Mouse (Mus musculus): Measurements from ENCODE around the gene Agap3.

The Agap3 gene

DNA sequence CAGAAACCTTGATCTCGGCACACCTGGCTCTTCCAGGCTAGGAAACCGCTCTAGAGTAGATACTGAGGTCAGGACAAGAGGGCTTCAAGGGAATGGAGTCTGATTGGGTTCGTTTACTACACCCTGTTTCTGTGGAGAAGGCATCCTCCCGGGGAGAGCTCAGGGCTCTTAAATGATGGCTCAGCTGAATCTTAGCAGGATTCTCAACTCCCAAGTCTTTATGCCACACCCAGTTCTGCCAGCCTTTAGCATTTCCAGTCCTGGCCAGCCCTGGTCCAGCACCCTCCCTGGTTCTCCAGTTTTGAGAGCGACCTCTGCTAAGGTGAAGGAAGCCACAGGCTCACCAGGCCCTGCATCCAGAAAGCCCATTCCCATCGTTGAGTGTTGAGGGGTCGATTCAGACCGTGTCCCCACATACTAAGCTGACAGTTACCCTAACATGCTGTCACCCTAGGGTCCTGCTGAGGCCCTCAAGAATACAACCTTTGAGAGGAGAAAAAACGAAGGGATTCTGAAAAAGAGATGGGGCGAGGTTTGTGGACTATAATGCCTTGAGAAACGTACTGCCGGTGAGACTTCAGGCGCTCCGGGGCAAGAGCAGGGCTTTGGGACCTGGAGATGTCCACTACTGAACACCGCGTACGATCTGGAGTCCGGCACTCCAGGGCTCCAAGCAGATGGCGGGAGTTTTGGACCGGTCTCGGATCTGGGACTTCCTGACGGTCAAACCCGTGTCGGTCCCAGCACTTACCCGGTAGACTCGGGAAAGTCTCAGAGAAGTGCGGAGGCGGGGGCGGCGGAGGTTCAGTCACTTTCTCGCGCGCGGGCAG, 73.6 kb downstream of the Agap3 start:
- no peak for DNase-seq

DNA sequence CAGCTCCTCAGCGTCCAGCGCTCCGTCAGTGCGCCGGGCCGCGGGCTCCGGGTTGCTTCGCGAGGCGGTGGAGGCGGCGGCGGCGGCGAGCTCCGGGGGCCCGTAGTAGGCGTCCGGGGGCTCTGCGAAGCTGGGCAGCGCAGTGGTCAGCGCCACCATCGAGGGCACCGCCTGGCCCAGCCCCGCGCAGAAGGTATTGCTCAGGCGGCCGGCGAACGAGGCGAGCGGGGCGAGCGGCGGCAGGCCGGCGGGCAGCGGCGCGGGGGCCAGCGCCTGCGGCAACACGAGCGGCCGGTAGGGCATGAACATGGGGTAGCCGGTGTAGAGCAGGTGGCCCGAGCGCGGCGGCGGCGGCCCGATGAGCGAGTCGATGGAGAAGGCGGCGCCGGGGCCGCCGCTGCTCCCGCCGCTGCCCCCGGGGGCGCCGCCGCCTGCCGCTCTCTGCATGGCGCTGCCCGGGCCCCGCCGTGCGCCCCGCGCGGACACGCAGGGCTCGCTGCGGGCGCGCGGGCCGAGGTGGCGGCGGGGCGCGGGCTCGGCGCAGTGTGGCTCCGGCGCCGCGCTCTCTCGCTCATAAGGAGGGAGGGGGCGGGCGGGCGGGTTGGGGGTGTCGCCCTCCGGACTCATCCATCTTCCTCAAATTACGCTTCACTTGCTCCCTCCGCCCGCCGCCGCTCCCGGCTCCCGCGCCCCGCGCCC, 74.4 kb downstream of the Agap3 start:
- no peak for DNase-seq

DNA sequence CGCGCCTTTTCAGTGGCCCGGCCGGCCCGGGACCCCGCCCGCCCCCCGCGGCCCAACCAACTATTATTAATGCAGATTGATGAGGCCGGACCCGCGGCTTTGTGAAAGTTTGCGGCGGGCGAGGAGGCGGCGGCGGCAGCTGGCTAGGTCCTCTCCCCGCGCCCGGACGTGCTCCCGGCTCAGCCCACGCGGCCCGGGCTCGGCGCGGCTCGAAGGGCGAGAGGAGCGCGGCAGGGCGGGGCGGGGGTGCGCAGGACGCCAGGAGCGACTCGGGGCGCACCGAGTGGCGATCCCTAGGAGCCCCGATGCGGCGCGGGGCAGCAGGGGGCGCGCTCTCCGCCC, 74.9 kb downstream of the Agap3 start, which contains the start of gene Gbx1:
TSS of gene Gbx1 (minus strand) at position 314 of the 342 bp plus-strand sequence.
- no peak for DNase-seq

DNA sequence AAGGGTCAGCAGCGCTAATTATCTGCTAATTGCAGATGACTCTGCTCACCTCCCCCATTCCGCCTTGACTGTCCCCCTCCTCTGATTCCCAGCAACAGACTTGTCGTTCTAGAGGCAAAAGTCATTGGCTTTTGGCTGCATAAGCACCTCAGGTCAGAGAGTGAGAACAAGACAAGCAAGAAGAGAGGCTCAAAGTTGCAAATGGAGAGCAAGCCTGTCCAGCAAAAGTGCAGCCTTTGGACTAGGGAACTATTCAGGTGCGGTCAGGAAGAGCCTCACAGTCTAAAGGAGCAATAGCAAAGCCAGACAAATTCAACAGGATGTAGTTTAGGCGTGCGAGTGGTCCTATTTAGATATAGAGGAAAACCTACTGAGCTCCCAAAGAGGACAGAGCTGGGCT, 75.8 kb downstream of the Agap3 start:
- no peak for DNase-seq

DNA sequence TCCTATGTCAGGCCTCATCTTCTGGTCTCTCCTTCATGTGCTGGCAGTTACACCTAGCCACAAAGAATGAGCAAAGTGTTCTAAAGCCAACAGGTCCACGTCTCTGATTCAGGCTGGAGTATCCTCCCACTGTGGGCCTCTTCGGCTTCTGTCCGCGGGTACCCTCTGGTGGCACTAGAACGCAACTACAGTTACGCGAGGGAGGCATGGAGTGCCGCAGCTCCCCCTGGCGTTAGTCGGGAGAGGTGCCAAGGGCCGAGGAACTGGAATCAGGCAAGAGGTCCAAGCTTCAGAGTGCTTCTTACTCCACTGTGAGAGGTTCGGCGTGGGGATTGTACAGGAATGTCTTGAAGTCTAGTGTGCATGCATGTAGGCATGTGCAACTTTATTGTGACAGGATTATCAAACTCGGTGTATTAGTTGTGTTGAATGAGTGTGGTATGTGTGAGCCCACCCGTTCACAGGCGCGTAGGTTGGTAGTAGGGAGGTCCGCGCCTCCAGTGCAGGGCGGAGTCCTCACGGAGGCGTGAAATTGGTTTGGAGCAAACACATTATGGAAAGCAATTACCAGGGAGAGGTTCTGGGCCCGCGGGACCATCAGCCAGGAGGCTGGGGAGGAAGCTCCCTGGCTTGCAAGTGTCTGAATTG, 78.2 kb downstream of the Agap3 start:
- DNase-seq, result peak; percentile 89 to 95

DNA sequence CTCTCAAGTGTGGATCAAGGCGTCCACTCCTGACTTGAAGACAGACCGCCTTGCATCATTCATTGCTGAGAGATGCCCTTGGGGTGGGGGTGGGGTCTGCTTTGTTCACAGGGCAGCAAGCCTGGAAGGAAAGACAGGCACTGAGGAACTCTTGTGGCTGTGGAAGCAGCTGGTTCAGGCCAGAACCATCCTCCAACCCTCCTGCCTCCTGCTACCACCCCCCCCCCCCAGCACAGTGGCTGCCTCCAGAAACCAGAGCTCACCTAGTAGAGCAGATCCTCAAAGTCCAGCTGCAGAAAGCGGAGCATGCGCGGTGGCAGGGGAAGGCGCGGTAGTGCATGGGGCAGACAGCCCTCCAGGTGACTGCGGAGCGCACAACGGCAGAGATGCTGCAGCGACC, 81.4 kb downstream of the Agap3 start:
- DNase-seq, result no peak

DNA sequence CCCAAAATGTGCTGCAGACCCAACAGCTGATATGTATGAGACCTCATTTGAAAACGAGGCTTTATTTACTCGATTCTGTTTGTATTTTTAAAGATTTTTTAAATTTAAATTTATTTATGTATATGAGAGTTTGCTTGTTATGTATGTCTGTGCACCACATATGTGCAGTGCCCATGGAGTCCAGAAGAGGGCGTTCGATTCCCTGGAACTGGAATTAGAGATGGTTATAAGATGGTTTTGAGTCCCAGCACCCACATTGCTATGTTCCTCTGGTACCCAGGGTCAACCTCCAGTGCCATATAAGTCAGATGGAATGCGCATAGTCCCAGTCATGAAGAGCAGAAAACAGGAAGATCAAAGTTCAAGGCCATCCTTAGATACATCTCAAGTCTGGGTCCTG, 82.3 kb downstream of the Agap3 start:
- peak in 1 of 2 experiments; percentile 22 for DNase-seq

DNA sequence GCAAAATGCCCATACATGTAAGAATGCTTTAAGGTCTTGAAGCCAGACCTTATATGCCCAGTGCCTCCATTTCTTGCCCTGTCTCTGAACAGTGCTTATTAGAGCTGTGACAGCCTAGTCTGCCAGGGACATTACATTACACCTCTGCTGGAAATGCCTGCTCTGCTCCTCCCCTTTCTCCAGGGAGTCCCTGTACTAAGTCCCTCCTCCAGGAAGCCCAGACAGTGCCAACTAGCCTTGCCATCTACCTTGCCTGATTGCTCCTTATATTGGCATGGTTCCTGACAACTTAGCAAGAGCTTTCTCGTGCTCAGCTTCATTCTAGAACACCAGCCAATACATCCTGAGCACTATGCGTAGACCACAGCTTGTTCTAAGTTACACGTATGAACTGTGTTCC, 83.8 kb downstream of the Agap3 start:
- no peak for DNase-seq

DNA sequence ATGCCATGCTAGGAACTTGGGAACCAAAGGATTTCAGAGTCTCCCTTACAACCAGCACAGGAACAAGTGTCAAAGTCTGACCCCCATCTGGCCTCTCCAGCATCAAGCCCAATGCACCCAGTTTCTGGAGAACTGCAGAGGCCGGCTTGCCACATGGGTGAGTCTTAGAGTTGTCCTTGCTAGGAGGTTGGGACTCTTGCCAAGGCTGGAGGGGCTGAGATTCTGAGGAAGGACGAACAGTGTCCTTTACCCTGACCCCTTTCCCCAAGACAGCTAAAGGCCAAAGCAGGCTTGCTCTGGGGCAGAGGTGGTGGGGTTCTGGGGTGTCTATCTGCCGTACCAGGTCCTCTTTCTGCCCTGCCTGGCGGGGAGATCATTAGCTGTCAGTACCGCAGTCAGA, 84.5 kb downstream of the Agap3 start:
- no peak for DNase-seq

DNA sequence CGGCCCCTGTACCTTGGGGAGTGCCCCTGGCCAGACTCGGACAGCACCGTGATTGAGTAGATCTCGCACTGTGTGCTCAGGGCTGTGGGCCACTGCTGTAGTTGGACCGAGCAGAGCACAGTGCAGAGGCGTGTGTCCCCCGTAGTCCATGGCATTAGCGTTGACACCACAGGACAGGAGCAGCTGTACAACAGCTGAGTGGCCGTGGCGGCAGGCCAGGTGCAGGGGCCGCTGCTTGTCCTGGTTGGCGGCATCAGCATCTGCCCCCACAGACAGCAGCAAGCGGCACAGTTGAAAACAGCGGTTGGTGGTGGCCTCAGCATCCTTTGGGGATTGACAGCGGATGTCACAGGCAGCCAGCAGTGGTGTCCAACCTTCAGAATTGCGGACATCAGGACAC, 85.6 kb downstream of the Agap3 start:
- no peak for DNase-seq

DNA sequence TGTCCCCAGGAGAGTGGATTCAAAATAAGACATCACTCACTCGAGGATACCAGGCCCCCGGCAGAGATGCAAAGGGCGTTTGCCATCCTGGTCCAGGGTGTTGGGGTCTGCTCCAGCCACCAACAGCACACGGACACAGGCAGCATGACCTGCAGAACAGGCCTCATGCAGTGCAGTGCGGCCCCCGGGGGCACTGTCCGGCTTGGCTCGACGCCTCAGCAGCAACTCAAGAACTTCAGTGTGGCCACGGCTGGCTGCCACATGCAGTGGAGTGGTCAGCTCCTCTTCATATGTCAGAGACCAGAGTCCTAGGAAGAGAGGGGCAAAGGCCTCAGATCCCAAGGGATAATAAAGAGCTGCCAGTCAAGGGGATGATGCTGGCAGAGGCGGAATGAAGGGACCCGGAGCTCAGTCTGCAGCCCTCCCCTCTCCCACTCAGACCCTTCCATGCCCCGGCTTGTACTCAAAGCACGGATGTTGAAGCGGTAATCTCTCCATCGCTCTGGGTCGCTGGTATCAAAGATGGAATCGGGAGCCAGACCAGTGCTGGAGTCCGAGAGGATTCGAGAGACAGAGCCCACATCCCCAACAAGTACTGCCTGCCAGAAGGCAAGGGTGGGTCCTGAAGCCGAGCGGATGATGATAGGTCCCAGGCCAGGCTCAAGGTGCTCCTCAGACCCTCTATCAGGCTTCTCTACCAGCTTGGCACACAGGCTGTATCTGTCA, 87.8 kb downstream of the Agap3 start:
- no peak for DNase-seq

DNA sequence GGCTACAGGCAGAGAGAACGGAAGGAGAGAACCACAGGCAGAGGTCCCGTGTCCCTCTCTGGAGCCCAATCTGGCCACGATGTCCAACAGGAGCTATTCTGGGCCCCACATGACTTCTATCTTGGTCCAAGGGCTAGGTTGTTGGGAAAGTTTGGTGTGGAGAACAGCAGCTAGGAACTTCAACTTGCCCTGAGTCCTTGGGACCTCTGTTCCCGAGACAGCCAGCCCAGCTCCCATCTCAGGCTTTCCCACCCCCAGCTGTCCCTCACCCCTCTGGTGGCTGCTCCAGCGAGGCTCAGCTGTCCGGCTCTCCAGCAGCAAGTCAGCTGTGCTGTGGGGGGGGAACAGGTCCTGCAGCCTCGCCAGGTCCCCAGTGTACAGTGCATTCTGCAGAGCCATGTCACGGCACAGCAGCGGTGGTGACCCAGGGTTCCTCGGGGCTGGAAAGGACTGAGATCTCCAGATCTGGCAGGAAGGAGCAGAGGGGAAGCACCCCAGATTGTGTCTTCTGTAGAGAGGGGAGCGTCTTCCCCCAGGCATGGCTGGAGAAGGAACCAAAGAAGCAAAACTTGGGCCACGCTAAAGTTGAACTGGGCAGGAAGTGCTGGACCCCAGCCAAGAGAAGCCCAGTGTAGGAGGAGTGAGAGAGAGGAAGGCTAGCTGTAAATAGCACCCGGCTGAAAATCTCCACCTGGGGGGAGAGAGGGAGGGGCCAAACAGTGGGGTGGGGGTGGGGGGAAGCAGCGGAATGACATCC, 88.6 kb downstream of the Agap3 start, which contains the start of gene Asb10:
TSS of gene Asb10 (minus strand) at position 592 of the 757 bp plus-strand sequence.
- DNase-seq, result peak; percentile 75 to 79

DNA sequence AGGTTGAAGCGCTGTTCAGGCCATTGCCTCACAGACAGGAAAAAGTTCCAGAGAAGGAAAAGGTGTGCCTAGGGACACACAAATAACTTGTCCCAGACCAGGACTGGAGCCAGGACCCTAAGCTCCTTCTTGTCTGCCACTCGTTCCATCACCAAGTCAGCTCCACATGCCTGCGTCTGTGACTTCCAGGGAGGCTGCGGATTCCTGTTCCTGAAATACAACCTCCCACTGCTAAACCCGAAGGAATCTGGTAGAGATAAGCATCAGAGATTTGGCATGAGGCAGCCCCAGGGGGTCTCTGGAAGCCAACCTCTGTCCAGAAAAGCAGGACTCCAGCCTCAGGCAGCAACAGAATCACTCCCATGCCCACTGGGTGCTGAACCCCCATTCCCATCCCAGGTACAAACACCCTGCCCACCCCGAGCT, 89.2 kb downstream of the Agap3 start:
- DNase-seq, result no peak

DNA sequence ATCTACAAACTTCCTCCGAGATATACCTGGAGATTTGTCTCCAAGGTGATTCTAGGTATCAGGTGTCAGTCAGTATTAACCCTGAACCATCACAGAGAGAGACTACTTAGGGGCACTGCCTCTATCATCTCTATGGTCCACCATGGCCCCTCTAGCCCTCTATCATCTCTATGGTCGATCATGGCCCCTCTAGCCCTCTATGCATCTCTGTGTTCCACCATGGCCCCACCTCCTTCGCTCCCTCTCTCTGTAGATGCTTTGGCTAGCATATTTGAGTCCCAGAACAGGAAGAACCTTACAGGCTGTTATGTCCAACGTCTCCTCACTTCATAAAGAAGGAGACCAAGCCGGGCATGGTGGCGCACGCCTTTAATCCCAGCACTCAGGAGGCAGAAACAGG, 90.7 kb downstream of the Agap3 start:
- DNase-seq, result no peak

DNA sequence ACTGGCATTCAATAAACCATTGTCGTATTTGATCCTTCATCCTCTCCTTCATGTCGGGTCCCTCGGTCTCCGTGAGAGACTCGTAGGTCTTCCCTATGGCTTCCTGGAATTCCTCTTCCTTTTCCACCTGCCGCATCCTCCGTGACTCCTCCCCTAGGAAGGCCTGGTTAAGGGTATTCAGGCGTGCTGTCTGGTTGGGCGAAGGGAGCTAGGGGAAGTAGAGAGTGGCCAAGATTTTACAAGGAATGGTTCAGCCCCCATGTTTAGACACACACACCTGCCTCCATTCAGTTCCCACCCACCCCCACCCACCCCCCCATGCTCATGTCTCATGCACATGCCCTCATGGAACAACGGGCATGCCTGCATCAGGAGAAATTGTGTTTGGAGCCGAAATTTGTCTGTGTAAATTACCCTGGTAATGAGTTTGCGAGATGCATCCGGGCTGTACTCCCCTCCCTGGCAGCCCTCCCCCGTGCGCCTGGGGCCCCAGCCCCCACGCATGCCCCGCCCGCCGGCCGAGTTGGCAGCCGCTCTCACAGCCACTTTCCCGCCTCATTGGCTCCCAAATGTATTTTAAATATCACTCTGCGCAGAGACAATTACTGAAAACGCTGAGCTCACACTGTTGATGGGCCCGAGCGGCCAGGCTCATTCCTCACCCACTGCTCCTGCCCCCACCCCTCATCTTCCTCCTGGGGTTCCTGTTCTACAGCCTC, 98.8 kb downstream of the Agap3 start:
- DNase-seq, result peak; percentile 37 to 52

DNA sequence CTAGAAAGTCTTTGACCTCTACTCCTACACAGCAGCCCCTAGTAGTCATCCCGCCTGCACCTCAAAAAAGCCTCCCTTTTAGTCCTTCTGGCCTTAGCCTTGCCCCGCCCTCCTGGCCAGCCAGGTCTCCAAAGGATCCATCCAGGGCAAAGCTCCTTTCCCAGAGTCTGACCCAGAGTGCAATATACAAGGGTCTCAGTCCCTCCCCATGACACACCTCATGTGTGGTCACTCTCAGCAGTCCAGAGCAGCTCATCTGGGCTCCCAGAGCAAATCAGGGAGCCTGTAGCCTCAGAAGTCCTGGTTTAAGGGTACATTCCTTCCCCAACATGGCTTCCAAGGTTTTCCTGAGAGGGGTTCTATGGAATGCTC, 99.3 kb downstream of the Agap3 start:
- no peak for DNase-seq

Data from kidney, postnatal 25 days (tissue).